Mouse (Mus musculus) thymus, postnatal 10 days (tissue): ENCODE measurements around the gene Notch2.

Experiments used
- DNase-seq, 2 experiments: peaks; one replicate each; pipeline ENCODE4 v3.0.0; 2021; ENCODE audit warnings: low spot score in 2 of 2

Notch2 gene

DNA sequence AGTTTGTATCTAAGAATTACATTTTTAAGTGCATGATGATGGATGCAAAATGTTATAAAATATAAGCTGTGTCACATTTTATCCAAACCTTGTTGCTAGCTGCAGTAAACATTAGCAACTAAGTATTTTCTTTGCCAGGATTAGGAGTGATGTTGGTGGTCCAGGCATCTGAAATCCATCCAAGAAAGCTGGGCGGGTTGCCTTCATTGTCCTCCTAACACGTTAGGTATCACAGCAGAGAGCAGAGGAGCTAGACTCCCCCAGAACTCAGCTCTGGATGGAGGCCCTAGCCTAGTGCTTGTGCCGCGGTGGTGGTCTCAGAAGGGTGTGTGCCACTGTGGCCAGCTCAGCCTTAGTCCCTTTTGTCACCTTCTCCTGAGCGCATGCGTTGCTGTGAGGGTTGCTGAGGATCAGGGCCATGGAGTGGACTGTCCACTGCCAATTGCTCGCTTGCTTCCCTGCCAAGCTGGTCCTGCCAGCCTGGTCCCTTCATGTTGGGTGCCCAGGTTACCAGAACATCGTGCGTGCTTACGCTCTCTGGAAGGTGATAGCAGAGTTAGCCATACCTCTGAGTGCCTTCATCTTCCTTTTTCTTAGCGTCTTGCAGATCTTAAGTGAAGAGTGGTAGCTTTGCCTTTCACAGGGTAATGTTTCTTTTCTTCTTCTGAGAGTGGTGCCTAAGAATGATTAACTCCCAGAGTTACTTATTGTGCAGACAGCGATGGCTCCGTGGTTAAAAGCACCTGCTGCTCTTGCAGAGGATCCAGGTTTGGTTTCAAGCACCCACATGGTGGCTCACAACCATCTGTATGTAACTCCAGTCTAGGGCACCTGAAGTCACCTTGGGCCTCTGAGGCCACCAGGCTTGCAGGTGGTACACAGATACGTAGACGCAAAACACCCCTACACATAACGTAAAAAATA, 39.4 kb downstream of the Notch2 start:
- no peak for DNase-seq

DNA sequence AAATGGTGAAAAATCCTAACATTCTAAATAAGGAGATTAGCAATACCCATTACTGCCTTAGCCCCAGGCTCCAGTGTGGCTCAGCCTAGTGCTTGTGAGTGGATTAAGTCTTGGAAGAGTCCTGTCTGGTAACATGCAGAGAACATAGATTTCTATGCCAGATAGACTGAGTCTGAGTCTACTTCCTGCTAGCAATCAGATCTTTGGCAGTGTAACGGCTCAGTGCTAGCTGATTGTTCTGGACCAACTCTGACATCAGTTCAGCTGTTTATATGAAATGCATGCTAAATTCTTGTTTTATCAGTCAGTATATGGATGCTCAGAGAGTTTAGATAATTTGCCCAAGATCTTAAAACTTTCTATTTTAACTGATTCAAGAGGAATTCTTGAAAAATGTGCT, 40.5 kb downstream of the Notch2 start:
- DNase-seq: no peak

DNA sequence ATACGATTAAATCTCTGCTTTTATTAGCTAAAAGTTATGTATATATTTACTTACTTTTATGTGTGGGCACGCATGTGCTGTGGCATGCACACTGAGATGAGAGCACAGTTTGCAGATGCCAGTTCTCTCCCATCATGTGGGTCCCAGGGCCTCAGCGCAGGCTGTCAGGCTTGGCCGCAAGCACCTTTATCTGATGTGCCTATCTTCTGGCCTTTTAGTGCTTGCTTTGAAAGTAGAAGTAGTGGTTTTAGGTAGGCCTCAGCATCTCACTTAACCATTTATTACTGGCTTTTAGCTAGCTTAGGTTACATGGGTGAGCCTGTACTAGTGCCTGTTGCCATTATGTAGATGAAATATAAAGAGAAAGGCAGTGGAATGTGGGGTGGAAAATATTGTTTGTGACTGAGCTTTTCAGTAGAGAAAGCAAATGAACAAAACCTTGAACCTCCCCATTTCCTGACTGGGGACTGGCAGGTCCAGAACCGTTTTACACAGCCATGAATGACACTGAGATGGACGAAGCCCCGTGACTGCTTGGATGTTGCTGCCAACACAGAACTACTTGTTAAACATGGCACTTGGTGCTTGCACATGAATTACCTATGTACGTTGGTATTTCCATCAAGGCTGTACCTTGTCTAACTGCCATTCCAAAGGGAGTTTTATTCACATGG, 41.1 kb downstream of the Notch2 start:
- no peak for DNase-seq

DNA sequence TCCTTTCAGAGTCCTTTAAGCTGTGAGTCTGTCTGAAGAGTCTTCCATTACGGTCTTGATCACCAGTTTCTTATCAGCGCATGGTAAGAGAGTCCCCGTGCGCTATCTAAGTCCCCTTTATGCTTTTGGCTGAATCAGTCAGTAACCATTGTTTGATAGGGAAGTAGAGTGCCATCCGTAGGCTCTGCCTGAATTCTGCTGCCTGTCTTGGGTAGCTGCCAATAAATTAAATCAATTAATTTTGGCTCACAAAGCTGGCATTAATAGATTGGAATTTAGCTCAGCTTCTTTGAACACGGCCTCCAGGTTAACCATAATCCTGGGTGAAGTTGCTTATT, 41.6 kb downstream of the Notch2 start:
- DNase-seq: no peak

DNA sequence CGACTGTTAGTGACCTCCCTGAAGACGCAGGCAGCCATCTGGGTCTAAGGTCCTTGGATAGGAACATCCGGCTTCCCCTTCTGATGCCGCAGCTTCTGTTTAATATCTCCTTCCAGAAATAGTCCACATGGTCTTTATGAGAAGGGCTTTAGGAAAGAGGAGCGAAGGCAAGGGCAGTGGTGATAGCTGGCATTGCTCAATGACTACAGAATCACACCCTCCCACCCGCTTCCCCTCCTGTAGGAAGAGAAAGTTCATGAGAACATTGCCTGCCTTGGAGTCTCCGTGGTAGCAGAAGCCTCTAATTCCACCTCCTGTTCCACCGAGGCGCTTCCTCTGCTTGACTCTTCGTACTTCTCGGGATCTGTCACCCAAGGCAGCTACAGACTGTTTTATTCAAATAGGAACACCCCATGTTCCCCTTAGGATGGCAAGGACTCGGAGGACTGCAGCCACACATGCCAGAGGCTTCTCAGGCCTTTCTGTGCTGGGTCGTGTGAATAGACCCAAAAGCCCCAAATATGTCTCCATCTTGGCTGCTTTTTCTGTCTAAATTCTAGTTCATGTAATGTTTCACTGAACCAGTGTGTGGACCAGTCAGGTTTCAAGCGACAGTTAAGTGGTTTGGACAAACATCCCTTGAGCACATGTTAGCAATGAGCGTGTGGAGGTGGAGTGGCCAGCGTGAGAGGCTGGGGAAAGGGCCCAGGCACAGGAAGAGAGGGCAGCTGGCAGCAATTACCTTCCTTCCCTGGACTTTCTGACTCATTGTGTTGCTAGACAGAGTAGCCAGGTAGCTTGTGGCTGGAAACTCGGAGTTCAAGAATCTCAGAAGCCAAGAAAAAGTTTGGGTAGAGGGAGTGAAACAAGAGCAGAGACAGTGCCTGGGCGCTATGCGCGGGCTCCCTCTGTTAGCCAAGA, 42.7 kb downstream of the Notch2 start:
- DNase-seq: no peak

DNA sequence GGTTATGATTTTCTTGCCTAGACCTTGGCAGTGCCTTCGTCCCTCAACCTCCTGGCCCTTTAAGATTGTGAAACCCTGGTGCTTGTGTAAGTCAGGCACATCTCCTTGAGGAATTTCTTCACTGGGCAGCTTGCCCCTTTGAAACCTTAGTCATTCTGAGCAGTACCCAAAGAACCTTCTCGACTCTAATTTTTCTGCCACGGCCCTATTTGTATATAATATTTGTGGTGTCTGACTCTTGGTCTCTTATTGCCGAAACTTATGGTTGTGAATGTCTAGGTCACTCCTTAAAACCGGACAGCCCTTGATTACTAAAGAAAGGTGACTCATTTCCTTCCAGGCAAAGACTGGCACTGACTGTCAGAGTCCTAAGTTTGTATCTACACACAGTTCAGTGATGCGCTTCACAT, 43.6 kb downstream of the Notch2 start:
- DNase-seq: no peak

DNA sequence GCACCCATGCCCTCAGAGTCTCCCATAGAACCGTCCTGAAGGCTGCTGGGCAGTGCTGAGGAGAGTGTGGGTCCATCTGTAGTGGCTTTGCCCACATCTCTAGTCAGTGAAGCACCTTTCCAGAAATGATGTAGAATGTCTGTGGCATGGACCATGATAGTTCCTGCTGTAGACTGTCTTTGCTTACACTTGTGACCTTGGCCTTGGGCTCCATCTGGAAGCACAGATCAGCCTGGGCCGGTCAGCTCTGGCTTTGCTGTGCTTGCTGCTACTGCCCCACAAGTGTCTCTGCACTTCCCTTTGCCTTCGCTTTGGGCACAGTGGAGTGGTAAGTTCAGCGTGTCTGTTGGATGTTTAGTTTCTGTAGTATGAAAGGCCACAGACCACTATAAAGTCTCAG, 45.7 kb downstream of the Notch2 start:
- no peak for DNase-seq

DNA sequence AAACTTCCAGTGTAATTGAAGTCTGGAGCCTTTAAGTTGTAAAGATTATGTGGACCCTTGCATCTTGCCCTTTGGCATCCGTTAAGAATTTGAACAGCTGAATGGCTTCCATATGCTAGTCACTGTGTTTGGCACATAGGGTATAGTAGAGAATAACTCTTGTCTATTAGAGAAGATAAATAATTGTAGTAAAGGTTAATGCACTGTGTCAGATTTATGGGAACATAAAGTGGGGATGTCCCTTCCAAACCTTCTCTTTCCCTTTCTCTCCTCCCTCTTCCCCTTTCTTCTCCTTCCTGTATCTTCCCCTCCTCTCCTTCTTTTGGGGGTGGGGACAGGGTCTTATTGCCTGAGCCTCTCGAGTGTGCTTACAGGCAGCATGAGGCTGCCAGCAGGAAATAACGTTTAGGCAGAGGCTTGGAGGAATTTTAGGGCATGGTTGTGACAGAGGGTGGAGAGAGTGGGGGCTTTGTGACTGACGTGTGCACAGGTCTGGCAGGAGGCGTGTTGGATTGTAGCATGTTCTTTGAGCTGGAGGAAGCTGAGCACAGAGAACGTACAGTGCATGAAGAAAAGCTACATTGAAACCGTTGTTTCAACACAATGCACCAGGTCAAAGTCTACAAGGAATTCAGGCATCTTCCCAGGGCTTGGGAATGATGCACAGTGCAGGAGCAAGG, 47.8 kb downstream of the Notch2 start:
- DNase-seq: no peak

DNA sequence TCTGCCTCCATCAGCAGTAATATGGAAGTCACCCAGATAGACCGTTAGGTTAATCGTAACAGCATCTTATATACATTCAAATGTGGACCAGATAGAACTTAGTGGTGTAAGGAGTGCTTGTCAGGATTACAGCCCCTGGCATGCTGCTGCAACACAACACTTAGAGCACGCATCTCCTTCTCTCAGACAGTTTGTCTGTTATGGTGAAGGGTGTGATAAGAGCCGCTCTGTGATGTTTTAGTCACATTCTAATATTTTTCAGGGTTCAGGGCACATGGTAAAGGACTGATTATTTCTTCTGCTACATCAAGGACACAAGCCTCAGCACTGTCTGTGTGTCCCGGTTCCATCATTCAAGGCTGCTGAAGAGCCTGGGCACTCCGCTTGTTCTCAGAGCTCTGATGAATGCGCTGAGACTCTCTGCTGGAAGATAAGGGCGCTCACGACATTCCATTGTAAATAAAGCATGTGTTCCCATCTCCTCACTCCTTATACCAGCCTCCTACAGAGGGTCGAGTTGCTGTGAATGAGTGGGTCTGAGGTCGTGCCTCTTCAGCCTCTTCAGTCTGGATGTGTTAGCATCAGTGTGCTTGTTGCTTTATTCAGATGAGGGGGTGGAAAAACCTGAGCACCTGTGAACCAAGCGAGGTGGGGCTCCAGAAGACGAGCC, 48.5 kb downstream of the Notch2 start:
- DNase-seq: no peak

DNA sequence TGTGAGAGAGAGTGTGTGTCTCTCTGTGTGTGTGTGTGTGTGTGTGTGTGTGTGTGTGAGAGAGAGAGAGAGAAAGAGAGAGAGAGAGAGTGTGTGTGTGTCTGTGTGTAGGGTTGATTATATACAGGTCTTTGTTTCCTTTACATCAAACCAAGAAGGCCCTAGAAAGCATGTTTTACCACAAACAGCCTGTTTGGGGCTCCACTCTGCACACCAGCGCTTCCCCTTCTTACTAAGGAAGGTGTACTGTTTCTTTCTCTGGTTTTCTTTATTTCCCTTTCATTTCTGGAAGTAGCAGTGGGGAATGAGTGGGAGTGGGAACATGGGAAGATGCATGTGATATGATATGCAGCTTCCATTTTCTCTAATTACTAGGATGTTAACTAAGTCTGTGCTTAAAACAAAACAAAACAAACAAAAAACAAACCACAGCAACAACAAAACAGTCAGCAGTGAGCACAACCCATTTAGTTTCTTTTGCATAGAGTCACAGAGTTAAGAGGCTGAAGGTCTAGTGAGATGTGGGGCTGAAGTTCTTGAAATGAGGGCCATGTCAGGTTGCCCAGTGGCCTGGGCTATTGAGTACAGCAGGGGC, 49.4 kb downstream of the Notch2 start:
- DNase-seq: no peak

DNA sequence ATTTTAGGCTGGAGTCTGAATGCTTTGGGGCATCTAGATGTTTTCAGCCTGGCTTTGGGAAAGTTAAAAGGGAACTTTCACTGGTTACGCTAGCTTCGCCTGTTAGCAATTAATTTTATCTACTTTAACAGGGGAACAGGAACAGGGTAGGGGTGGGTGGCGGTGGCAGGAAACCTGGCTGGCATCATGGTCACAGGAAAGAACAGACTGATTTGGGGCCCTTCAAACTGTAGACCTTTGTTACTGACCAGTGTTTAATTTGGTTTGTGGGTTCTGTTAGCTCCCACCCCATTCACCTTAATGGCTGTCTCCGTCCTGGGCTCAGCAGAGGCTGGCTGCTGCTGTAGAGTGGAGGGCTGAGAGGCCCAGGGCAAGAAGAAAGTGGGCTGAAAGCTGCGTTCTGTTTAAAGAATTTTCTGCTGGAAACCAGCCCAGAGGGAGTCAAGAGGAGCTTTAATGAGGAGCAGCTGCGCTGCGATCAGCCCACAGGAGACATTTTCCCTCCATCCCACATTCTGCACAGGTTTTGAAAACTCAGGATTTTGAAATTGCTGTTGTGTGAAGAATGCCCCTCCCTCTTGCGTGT, 50.0 kb downstream of the Notch2 start:
- no peak for DNase-seq

DNA sequence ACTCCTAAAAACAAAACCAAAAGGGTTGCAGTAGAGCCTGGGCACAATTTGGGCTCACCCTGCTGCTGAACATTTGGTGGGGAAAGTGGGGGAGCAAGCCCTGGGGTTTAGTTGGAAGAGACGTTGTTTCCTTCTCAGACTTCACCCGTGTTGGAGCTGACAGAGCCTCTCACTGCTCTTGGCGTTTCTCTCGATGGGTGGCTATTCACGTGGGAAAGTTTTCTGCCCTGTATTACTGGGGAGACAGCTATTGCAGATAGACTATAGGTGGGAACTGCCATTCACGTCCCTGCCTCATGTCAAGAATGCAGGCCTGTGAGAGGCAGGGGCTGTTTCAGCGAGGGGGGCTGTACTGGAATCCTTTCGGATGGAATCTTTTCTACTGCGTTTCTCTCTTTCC, 50.5 kb downstream of the Notch2 start:
- no peak for DNase-seq

DNA sequence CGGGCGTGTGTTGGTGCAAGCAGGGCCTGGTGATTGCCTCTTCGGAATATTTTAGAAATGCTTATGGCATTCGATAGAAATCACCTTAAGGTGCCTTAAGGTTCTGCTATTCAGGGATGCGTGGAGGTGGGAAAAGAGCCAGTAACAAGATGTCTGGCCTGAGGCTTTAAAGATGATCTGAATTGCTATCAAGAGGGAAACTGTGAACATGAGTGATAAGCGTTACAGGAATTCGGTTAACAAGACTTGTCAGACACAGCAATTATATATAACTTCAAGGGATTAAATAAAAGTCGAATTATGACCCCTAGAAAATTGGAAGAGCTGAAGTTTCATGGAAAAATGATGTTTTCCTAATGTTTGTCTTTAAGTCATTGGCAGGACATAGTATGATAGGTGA, 51.7 kb downstream of the Notch2 start:
- DNase-seq: no peak

DNA sequence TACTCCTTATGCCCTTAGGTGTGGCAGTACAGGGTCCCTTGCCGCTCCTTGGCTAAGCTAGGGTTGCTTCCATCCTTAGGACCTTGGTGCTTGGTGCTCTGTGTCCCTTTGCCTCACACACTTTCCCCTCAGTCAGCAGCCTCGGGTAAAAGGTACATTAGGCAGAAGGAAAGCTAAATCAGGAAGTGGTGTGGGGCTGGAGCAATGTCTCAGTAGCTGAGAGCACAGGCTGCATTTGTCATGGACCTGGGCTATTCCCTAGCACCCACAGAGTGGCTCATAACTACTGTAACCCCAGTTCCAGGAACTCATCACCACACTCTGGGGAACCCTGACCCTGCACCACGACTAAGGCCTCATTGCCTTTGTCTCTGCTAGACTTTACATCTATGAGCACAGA, 53.1 kb downstream of the Notch2 start:
- no peak for DNase-seq

DNA sequence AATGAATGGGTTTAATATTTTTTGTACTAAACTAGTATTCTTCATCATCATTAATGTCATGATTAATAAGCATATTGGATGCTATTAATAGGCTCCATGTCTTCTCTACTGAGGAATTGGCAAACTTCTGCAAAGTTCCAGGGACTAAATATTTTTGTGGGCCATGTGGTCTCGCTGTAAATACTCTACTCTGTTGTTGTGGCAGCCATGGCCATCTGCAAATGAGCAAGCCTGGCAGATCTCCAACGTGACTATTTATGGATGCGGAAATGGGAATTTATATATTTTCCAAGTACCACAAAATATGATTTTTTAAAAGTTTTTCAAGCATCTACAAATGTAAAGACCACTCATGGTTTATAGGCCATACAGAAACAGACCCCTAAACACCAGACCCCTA, 54.1 kb downstream of the Notch2 start:
- DNase-seq: no peak

DNA sequence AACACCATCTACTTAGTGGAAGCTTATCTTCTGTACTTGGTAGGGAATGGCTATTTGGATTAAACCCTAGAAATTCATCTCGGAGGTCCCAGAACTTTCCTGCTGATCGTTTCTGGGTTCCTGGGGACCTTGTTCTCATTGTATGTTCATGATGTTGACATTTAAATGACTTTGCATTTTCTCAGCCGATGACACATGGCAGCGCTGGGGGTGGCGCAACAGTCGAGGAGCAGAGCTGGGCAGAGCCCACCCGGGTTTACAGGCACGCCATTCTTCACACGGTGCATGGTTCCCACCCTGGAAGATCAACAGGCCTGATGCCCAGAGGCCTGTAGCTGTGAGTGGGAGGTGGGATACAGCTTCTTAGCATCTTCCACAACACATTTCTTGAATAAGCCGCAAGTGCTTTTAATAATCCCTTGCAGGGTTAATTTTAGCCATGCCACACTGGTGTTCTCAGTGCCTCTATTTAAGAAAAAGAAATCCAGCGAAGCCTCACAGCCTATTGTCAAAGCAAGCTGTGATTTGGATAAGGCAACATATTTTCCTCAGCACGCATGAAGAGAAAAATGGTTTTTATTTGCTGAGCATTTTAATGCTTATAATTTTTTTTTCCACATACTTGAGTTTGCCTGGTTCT, 54.6 kb downstream of the Notch2 start:
- no peak for DNase-seq

DNA sequence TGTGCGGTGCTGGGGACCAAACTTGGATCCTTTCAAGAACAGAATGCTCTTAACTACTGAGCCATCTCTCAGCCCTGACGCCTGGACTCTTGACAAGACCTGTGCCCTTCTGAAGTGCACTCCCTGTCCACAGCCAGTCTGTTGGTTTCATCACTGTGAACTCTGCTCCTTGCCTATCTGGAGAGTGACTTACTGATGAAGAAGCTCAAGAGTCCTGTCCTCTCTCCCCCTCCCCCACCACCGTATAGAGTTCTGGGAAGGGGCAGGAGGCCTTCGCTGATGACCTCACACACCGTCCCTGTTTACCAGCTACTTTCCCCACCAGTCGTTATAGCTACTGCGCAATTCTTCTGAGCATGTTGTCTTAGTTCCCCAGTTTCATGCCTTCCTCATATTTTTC, 55.8 kb downstream of the Notch2 start:
- no peak for DNase-seq

DNA sequence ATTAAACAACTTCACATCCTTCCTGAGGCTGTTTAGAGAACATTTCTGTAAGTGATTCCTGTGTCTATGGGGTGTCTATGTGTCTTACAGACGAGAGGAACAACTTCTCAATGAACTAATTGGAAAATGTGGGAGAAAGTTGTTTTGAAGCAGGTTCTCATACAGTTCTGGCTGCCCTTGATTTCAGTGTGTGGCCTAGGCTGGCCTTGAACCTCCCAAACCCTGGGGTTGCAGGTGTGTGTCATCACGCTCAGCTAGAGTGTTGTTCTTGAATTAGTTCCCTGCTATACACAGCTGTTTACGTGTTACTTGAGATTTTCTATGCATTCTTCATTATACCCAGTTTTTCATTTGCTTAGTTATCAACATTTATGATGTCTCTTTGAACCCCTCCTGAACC, 56.5 kb downstream of the Notch2 start:
- DNase-seq: no peak

DNA sequence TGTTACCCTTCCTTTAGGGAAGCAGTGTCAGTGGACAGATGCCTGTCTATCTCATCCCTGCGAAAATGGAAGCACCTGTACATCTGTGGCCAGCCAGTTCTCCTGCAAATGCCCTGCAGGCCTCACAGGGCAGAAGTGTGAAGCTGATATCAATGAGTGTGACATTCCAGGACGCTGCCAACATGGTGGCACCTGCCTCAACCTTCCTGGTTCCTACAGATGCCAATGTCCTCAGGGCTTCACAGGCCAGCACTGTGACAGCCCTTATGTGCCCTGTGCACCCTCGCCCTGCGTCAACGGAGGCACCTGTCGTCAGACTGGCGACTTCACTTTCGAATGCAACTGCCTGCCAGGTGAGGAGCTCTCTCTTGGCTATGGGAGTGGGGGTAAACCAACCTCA, 59.2 kb downstream of the Notch2 start:
- no peak for DNase-seq

DNA sequence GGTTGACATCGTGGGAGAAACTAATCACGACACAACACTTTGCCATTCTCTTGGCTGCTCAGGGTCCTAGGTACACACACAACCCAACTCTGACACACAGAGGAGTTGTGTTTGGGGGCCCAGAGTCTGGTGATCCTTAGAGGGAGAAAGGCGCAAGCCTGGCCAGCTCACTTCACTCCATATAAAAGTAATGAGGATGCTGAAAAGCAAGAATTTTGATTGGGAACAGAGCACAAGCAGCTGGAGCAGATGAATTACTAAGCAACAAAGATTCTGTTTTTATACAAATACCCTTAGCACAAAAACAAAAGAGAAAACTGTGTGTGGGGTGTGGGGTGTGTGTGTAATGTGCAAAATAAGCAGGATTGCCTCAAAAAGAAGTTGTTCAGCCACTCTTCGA, 60.2 kb downstream of the Notch2 start:
- DNase-seq: no peak
